In genomic region chr15:12848196-12848975, GRCm38 (mm10) we compare ENCODE assay signal across 13 mouse cellular contexts. TPM values are rescaled to one million over a fixed set of nuclear protein-coding genes. Genes with fewer than 3 reads are reported as not detected.
A peak's percentile ranks its signal among the peaks of the same experiment; 100 is the strongest.
DNase-seq lines count a peak whose midpoint lies in the region; ATAC-seq and TF ChIP-seq lines count a peak whose summit lies in the region.
"Had no signal": no experiment of that assay in that cellular context is flagged by ENCODE, and none has a peak within 500 bp of the region (broad histone marks: within the 10 kb centered on the region; RNA-seq: fewer than 3 reads in every experiment).

No protein-coding gene starts in this region.

- no peak overlapping the region for H3K4me2 ChIP-seq in limb, embryonic 12.5 days
- H3K4me2 ChIP-seq in myocyte (ENCODE audit: low read depth) = peak overlapping the region; percentile 48
- no peak overlapping the region for H3K4me2 ChIP-seq in kidney, embryonic 15.5 days
- H3K4me2 ChIP-seq: heart, embryonic 13.5 days; hindbrain, embryonic 12.5 days had no signal

- no peak overlapping the region for H3K9ac ChIP-seq in limb, embryonic 12.5 days (replicated peaks)
- H3K9ac ChIP-seq in kidney, embryonic 15.5 days = no peak overlapping the region
- H3K9ac ChIP-seq: heart, embryonic 13.5 days; hindbrain, embryonic 12.5 days had no signal

- no peaks in the 10 kb centered on the region for H3K79me2 ChIP-seq in myocyte (ENCODE audit: control insufficient read depth, insufficient read depth)

- H3K27ac ChIP-seq in limb, embryonic 12.5 days = no peak overlapping the region
- no peak overlapping the region for H3K27ac ChIP-seq in limb, embryonic 10.5 days
- H3K27ac ChIP-seq in embryonic fibroblast, embryonic 13.5 days (ENCODE audit: insufficient read depth, low read length) = peak overlapping the region; percentile 76
- no peak overlapping the region for H3K27ac ChIP-seq in kidney, embryonic 15.5 days
- H3K27ac ChIP-seq: heart, embryonic 13.5 days; hindbrain, embryonic 12.5 days had no signal

- H3K27me3 ChIP-seq in limb, embryonic 12.5 days = no peaks in the 10 kb centered on the region
- H3K27me3 ChIP-seq in limb, embryonic 10.5 days (ENCODE audit: low read depth, poor library complexity, severe bottlenecking) = no peaks in the 10 kb centered on the region
- no peaks in the 10 kb centered on the region for H3K27me3 ChIP-seq in myocyte (ENCODE audit: control insufficient read depth, insufficient read depth, insufficient read length)
- no peaks in the 10 kb centered on the region for H3K27me3 ChIP-seq in kidney, embryonic 15.5 days
- H3K27me3 ChIP-seq: heart, embryonic 13.5 days; hindbrain, embryonic 12.5 days; megakaryocyte, embryonic 14.5 days had no signal

- H3K4me1 ChIP-seq in limb, embryonic 12.5 days (replicated peaks) = no peaks in the 10 kb centered on the region
- peaks cover 4% of the 10 kb centered on the region; the same call in 1 of the 2 replicates for H3K4me1 ChIP-seq in limb, embryonic 10.5 days
- peaks cover 3% of the 10 kb centered on the region for H3K4me1 ChIP-seq in embryonic fibroblast, embryonic 13.5 days (ENCODE audit: control insufficient read depth, insufficient read depth, low read length)
- no peaks in the 10 kb centered on the region for H3K4me1 ChIP-seq in kidney, embryonic 15.5 days
- H3K4me1 ChIP-seq: heart, embryonic 13.5 days; hindbrain, embryonic 12.5 days; megakaryocyte, embryonic 14.5 days had no signal

- H3ac ChIP-seq in myocyte (ENCODE audit: control insufficient read depth, insufficient read length) = no peak overlapping the region

- peaks cover 96% of the 10 kb centered on the region for H3K36me3 ChIP-seq in limb, embryonic 12.5 days
- peaks cover 100% of the 10 kb centered on the region for H3K36me3 ChIP-seq in limb, embryonic 10.5 days
- H3K36me3 ChIP-seq in myocyte (ENCODE audit: control insufficient read depth, insufficient read depth) = peaks cover 33% of the 10 kb centered on the region
- peaks cover 91% of the 10 kb centered on the region for H3K36me3 ChIP-seq in kidney, embryonic 15.5 days

- no peak overlapping the region for H3K4me3 ChIP-seq in limb, embryonic 12.5 days (replicated peaks)
- no peak overlapping the region for H3K4me3 ChIP-seq in limb, embryonic 10.5 days
- no peak overlapping the region for H3K4me3 ChIP-seq in embryonic fibroblast, embryonic 13.5 days (ENCODE audit: insufficient read depth, low read length)
- no peak overlapping the region for H3K4me3 ChIP-seq in myocyte
- no peak overlapping the region for H3K4me3 ChIP-seq in kidney, embryonic 15.5 days (replicated peaks)
- H3K4me3 ChIP-seq: heart, embryonic 13.5 days; hindbrain, embryonic 12.5 days; megakaryocyte, embryonic 14.5 days had no signal

- WGBS in limb, embryonic 12.5 days = 63% methylated on average over 11 of the region's 11 CpGs
- WGBS in limb, embryonic 10.5 days = 84% methylated on average over 11 of the region's 11 CpGs
- WGBS in kidney, embryonic 15.5 days = 63% methylated on average over 11 of the region's 11 CpGs

- no peak for DNase-seq in limb, embryonic 10.5 days (ENCODE audit: low spot score)
- peak; percentile 7 for DNase-seq in Muller cell, postnatal 12 days (ENCODE audit: inconsistent ontology term)
- no peak for DNase-seq in layer of hippocampus, adult 18-20 months (ENCODE audit: low spot score in 2 of 2)
- DNase-seq: cerebellum, postnatal 14 days; kidney, adult 9 months had no signal

- no peak for TF ChIP-seq POLR2A in embryonic fibroblast, embryonic 13.5 days (IDR thresholded peaks at IDR 0.05; ENCODE audit: low read depth, low read length)
- TF ChIP-seq POLR2A in myocyte (IDR thresholded peaks at IDR 0.05; ENCODE audit: insufficient read length, low read depth) = no peak

- H3K9me3 ChIP-seq in limb, embryonic 12.5 days = no peaks in the 10 kb centered on the region
- H3K9me3 ChIP-seq in limb, embryonic 10.5 days (replicated peaks) = no peaks in the 10 kb centered on the region
- H3K9me3 ChIP-seq in kidney, embryonic 15.5 days (replicated peaks) = no peaks in the 10 kb centered on the region
- H3K9me3 ChIP-seq: G1E; heart, embryonic 13.5 days; hindbrain, embryonic 12.5 days; megakaryocyte, embryonic 14.5 days had no signal

- 0 out of 2 replicates have a peak, but pooled peaks have one; percentile 54 for ATAC-seq in limb, embryonic 12.5 days (ENCODE audit: insufficient number of reproducible peaks, insufficient read depth, low FRiP score, low TSS enrichment, low read depth)
- ATAC-seq in kidney, embryonic 15.5 days (replicated peaks; ENCODE audit: low FRiP score) = no peak

- TF ChIP-seq CTCF in embryonic fibroblast, embryonic 13.5 days (IDR thresholded peaks at IDR 0.05; ENCODE audit: borderline replicate concordance, insufficient read depth, low read length) = no peak

TF ChIP-seq in myocyte, 11 proteins besides CTCF, POLR2A, EP300 and RAD21:
- TF ChIP-seq CEBPB (IDR thresholded peaks at IDR 0.05; ENCODE audit: insufficient read depth, poor library complexity, severe bottlenecking) = no peak
- no peak for TF ChIP-seq REST (IDR thresholded peaks at IDR 0.05; ENCODE audit: insufficient read depth, insufficient read length)
- TF ChIP-seq MYOG (IDR thresholded peaks at IDR 0.05; ENCODE audit: control insufficient read depth in 1 of 3, insufficient read depth in 1 of 3, insufficient read length in 2 of 3, low read depth in 2 of 3) = peak; percentile 88 to 97 (median 96)
- peak; percentile 91 to 94 (median 92) for TF ChIP-seq MYOD1 (IDR thresholded peaks at IDR 0.05; ENCODE audit: control insufficient read depth in 1 of 3, insufficient read length in 2 of 3, low read depth in 2 of 3)
- TF ChIP-seq TCF3 (IDR thresholded peaks at IDR 0.05; ENCODE audit: insufficient read length, low read depth) = peak; percentile 63
- peak; percentile 79 for TF ChIP-seq TCF12 (IDR thresholded peaks at IDR 0.05; ENCODE audit: insufficient read depth, poor library complexity, severe bottlenecking)
- no peak for TF ChIP-seq MAX (IDR thresholded peaks at IDR 0.05; ENCODE audit: low read depth)

RNA-seq across cellular contexts. Expression of gene Drosha, which starts 23.8 kb away (rescaled TPM):
- polyA plus RNA-seq in limb, embryonic 12.5 days (2016; fragmentation: Nextera tagmentation; extraction: Ambion mirVana) = 54.1 and 63.4 TPM in 2 replicates
- 82.4 and 85.5 TPM in 2 replicates for polyA plus RNA-seq in limb, embryonic 10.5 days (2016; fragmentation: Nextera tagmentation; extraction: Ambion mirVana)
- 38.8 and 42.0 TPM in 2 replicates for polyA plus RNA-seq in embryonic fibroblast, embryonic 13.5 days (2011; ENCODE audit: insufficient read length, low read depth, missing spikeins)
- polyA plus RNA-seq in myocyte (2012; fragmentation: generic; extraction: Trizol) = 40.4 TPM
- 41.4 and 44.7 TPM in 2 replicates for polyA plus RNA-seq in kidney, embryonic 15.5 days (2015; fragmentation: Nextera tagmentation; extraction: Ambion mirVana)
- 10 to 100 TPM; 86.1 to 91.5 TPM for total RNA-seq in layer of hippocampus, adult 18-20 months (2021)

RNA-seq across cellular contexts. Expression of gene 6030458C11Rik, which starts 23.9 kb away (rescaled TPM):
- polyA plus RNA-seq in limb, embryonic 12.5 days (2016; fragmentation: Nextera tagmentation; extraction: Ambion mirVana) = 48.7 and 54.0 TPM in 2 replicates
- polyA plus RNA-seq in limb, embryonic 10.5 days (2016; fragmentation: Nextera tagmentation; extraction: Ambion mirVana) = 47.0 and 55.6 TPM in 2 replicates
- 20.0 and 22.5 TPM in 2 replicates for polyA plus RNA-seq in embryonic fibroblast, embryonic 13.5 days (2011; ENCODE audit: insufficient read length, low read depth, missing spikeins)
- polyA plus RNA-seq in myocyte (2012; fragmentation: generic; extraction: Trizol) = 12.7 TPM
- polyA plus RNA-seq in kidney, embryonic 15.5 days (2015; fragmentation: Nextera tagmentation; extraction: Ambion mirVana) = 41.1 and 43.1 TPM in 2 replicates
- total RNA-seq in layer of hippocampus, adult 18-20 months (2021) = 10 to 100 TPM; 26.0 to 27.8 TPM
